Mouse (Mus musculus) CD8-positive naive resting alpha-beta T cell, adult 2 months (primary cell): Measurements from ENCODE around the gene Crat.

Experiments
- DNase-seq, 2 experiments: peaks; one replicate each; pipeline ENCODE4 v3.0.0; 2022; ENCODE audit warnings: low read depth in 2 of 2, low spot score in 2 of 2

The Crat gene

DNA sequence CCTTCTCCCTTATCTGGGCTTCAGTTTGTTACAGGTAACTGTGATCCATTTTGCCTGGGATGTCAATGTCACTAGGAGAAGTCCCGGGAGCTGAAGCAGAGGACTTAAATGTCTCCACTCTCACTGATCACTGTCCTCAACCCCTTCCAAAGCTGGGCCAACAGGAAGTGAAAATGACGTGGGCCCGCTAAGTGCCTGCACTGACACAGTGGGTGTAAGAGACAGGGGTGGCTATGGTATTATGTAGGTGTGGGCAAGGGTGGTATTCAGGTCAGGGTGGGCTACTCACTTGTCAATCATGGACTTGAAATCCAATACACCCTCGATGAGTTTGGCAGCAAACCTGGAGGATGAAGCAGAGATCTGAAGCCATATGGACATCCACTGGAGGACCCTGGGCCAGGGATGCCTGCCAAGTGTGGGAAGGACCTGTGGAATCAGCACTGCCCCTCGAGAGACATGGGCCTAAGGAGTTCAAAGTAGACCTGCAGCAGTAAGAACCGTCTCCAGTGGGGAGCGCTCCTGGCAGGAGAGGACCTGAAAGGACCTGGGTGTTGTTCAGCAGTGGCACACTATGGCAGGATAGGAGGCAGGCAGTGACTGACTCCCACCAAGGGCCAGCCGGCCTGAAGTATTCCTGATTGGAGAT is 7.0 kb downstream of the Crat start:
- no peak for DNase-seq

DNA sequence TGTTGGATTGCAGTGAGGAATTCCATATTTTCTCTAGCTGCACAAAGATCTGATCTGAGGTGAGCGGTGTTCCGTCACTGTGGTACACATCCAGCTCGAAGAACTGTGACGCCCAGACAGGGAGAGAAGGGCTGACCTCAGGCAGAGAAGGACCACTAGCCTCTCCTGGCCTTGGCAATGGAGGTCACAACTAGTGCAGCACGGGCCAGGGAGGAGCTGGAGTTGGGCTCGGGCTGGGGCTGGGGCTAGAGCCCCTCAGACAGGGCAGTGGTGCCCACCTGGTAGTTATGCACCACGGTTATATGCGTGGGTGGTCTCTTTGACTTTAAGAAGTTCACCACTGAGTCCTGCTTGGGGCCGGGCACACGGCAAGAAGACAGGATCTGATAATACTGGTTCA is 7.8 kb downstream of the Crat start:
- DNase-seq, result no peak

GRCm38 (mm10) chr2:30407221-30407620 is 8.4 kb downstream of the Crat start:
- no peak for DNase-seq

DNA sequence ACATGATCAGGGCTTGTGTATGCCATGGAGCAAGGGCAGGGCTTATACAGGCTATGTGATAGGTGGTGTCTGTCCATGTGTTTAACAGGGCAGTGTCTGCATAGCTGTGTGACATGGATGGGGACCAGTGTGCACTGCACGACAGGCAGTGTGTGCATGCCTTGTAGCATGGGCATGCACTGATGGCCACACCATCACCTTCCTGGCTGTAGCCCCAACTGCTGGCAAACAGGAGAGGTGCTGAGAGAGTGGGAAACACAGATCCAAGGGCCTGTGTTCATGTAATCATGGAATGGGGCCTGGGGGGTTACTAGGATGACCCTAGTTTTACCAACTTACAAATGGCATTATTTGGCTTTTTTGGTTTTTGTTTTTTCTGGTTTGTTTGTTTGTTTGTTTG is 11.7 kb downstream of the Crat start:
- DNase-seq, result no peak

DNA sequence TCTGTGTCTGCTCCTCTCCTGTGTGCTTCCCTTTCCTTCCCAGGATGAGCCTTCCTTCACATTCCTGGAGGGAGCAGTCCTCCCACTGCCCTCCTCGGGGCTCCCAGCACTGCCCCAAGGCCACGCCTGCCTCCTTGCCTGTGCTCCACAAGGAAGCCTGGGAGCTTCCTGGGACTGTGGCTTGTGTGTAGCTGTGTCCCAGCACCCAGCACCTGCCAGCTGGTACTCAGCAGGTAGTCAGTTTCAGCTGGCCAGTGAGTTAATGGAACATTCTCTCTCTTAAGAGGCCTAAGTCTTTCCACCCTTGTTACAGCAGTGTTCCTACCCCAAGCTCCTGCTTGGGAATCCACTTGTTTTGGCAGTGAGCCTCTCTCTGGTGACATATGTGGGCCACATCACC is 12.8 kb downstream of the Crat start:
- DNase-seq, result no peak

GRCm38 (mm10) chr2:30402351-30402826 is 13.2 kb downstream of the Crat start:
- DNase-seq, result no peak

DNA sequence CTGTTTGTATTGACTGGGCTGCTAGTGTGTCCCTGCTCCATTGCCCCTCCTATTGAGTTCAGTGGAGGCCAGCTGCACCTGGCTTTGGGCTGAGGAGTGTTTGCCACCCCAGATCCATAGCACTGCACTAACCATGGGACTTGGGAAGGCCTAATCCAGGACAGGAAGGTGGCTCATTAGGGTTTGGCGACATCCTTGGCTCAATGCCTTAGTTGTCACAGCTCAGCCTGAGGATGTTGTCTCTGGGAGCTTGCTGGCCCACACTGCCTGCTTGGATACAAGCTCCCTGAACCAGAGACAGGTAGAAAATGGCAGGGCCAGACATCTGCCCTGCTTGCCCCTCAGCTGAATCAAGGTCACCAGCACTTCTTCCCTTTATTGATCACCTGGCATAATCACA is 14.0 kb downstream of the Crat start:
- DNase-seq, result no peak

- no peak for DNase-seq
These were observed 16.1 kb downstream of the Crat start for GRCm38 (mm10) chr2:30399191-30400171.

DNA sequence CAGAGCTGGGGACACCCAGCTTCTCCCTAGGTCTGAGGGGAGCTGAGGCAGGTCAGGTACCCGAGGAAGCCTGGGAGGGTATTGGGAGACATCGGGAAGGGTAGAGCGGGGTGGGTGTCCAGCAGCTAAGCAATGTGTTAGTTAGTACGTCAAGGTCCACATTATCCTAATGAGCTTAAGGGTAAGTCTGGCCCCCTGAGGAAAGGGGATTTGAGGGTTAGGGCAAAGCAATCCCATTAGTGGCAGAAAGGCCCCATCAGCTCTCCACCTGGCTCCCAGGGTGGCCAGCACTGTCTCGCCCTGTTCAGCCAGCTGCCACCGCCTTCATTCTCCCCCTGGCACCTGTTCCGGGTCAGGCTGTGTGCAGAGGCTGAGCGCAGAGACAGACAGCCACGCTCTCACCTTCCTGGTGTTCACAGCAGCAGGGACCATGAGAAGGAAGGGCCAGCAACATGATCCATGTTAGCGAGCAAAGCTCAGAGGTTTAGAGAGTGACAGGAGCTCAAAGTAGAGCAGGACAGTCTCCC is 17.6 kb downstream of the Crat start:
- DNase-seq, result no peak

- DNase-seq, result no peak
These were observed 19.4 kb downstream of the Crat start for GRCm38 (mm10) chr2:30396246-30396645.

DNA sequence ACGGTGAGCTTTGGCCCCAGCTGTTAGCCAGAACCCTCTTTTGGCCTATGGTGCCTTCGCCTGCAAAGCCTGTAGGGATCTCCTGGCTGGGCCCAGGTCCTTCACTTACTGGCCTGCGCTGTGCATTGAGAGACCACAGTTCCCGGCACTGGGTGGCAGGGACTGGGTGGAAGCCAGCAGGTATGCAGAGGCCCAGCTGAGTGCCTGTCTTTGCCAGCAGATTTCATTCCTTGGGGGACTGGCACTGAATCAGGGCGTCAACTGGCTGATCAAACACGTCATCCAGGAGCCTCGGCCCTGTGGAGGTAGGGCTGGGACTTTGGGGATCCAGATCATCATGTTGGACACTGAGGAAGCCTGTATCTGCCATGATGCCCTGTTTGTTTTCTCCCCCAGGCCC is 19.9 kb downstream of the Crat start:
- no peak for DNase-seq

DNA sequence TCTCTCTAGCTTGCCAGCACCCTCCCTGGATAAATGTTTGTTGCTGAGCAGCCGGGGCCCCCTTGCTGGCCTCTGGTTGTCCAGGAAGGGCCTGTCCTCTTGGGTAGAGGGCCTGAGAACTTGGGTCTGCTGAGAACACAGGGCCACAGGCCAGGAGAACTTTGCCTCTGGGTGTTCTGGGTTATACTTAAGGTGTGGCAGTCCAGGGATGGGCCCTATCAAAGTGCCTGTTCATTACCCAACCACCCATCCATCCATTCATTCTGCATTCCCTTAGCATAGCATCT is 22.3 kb downstream of the Crat start:
- DNase-seq, result no peak

DNA sequence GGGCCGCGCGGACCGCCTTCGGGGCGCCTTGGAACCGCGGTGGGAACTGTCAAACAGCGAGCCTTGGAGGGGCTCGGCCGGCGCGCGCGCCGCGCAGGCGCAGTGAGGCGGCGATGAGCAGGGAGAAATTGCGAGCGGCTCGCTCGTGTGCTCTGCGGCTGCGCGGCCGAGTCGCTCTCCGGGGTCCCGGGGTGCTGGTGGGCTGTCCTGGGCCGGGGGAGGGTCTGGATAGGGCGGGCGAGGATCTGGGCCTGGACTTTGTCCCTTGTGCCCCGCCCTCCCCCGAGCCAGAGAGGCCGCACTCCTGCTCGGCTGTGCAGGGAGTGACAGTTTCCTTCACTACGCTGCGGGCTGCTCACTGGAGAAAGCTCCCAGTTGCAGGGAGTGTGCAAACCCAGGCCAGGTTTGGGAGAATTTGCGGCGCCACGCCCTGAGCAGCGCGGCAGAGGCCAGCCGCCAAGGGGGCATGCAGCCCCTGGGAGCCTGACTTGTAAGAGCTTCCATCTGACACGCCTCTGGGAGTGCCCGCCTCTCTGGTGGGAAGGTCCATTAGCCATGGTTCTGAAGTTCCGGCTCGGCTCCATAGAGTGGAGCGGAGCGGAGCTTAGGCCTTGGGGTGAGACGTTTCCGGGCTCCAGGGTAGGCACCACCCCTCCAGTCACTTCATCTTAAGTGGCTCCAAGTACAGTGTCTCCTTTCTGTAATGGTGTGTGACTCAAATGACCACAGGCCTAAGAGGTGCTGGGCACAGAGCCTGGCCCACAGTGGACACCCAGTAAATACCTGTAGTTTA is 22.8 kb downstream of the Crat start:
- DNase-seq, result peak; percentile 19 to 25

DNA sequence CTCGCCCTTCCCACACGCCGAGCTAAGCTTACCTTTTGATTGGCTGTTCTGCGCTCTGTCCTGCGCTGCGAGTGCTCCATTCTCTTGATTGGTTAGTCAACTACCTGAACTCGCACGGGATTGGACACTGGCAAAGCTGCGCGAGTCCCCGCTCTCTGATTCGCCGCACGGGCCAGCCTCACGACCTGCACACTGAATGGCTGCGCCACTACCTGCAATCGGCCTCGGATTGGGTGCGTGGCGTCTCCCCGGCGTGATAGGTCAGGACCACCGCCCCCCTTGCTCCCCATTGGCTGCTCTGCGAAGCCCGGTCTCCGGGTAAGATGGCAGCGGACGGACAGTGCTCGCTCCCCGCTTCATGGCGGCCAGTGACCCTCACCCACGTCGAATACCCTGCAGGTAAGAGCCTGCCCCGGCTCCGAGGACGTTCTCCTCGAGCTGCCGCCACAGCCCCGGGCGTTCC is 23.5 kb downstream of the Crat start, which contains the start of gene Dolpp1:
Dolpp1 (plus strand) TSS at position 141 of the 463 bp plus-strand sequence.
- peak; percentile 97 for DNase-seq

DNA sequence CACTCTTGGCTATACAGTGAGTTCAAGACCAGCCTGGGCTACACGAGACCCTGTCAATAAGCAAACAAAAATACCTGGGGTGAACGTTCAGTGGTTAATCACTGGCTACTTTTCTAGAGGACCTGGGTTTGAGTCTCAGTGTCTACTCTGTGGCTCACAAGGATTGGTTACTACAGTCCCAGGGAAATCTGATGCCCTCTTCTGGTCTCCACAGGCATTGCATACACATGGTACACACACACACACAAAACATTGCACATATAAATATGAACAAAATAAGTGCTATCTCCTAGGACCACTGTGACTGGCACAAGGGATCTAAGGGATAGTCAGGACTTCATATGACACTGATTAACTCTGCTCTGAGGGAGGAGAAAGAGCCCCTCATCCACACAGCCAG is 26.6 kb downstream of the Crat start:
- DNase-seq, result no peak

DNA sequence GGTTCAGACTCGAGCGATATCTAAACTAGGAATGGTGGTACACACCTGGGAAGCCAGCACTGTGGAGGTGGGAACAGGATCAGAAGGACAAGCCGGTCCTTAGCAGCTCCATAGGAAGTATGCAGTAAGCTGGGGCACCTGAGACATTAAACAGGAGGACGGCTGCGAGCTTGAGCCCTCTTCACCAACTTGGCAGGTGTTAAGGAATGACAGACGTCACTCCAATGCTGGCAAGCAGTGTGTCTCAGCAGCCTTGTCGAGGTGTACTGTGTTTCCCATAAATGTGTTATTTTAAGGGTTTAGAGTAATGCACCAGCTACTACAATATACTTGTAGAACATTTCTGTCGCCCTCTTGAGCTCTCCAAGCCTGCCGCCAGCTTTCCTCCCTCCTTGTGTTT is 28.7 kb downstream of the Crat start:
- DNase-seq, result no peak

- no peak for DNase-seq
These were observed 30.0 kb downstream of the Crat start for GRCm38 (mm10) chr2:30385591-30385990.

DNA sequence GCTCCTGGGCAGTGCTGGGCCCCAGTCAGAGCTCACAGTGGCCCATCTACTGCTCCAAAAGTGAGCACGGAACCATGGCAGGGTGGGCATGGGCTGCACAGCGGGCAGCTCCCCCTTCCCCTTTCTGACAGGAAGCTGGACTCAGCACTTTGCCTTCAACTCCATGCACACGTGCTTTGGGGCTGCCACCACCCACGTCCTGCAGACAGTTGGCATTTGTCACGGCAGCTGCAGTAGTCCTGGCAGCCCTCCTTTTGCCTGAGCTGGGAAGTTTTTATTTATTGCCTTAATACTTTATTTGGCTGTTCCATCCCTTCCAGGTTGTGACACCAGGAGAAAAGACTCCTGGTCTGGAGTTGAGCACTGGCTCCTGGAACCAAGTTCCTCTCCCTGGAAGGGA is 30.8 kb downstream of the Crat start:
- no peak for DNase-seq

DNA sequence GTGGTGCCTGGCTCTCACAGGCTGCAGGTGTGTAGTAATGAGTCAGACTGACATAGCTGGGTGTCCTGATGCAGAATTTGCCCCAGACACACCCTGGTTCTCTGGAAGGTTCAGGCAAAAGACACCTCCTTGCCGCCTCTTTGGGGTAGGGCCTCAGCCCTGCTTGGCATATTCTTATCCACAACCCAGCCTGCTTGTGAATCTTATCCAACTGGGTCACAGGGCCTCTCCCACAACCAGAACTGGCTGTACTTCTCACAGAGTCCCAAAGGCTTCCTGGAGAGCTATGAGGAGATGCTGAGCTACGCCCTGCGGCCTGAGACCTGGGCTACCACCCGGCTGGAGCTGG is 34.3 kb downstream of the Crat start:
- no peak for DNase-seq

DNA sequence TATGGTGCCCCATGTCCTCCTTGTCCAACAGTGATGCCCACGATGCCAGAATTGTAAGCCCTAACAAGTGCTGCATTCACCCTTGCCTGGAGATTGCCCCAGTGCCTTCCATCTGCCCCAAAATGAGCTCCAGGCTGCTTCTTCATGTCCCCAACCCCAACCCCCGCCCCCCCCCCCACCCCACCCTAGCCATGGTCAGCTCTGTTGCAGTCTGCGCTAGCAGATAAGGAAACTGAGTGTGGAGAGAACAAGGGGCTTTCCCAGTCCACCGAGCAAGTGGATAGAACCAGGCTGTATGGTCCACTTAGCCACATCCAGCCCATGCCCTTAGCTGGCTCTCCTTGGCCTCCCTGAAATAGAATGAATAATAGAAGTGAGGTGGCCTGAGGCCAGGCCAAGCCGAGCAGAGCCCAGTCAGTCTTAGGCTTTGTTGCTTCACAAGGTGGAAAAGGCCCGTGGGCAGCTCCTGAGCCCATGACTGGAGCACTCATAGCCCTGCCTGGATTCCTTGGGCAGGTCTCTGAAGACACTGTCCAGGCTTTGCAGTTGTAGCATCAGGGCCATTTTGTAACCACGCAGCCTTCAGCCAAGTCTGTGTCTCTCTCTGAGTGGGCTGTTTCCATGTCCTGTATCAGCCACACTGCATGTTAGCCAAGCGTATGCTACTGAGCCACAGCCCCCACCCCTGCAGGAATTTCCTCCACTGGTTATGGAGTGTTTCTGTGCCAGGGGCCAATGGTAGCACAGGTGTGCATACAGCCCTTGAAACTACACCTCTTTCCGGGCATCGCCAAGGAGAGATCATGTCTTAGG is 34.8 kb downstream of the Crat start:
- no peak for DNase-seq

DNA sequence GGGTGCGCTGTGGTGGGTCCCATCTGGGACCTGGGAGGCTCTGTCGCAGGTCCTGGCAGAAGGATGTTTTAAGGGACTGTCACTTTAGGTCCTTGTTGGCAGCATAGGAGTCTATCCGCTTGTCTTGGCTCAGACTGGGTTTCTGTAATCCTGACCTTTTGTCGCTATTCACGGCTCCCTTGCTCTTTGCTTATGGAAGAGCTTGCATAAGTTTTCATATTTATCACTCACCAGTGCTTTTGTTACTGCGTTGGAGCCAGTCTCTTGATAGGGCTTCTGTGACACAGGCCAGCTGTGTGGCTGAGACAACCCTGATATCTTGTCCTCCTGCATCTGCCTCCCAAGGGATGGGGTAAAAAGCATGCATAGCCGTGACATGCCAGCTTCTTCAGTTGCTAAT is 36.3 kb downstream of the Crat start:
- DNase-seq, result no peak
